ENCODE assay signal across 17 mouse cellular contexts in genomic region chr9:40878291-40878945, GRCm38 (mm10). TPM values are rescaled to one million over a fixed set of nuclear protein-coding genes. Genes with fewer than 3 reads are reported as not detected.
DNase-seq lines count a peak whose midpoint lies in the region; ATAC-seq and TF ChIP-seq lines count a peak whose summit lies in the region.
"Had no signal": no experiment of that assay in that cellular context is flagged by ENCODE, and none has a peak within 500 bp of the region (broad histone marks: within the 10 kb centered on the region; RNA-seq: fewer than 3 reads in every experiment).

No protein-coding gene starts in this region.

- peak; percentile 43 for DNase-seq in forebrain, postnatal 0 days
- DNase-seq in forebrain, embryonic 11.5 days (ENCODE audit: low spot score), result no peak
- no peak for DNase-seq in kidney, adult 8-10 months
- no peak for DNase-seq in frontal cortex, postnatal 10 days (ENCODE audit: low spot score in 2 of 2)
- no peak for DNase-seq in frontal cortex, postnatal 36 days (ENCODE audit: low spot score in 2 of 2)
- DNase-seq: cerebellum, adult 9-10 months; gastrocnemius, adult 2 months; kidney, adult 18-20 months; lung, adult 2 months had no signal

- no peak overlapping the region for H3K27ac ChIP-seq in forebrain, postnatal 0 days (ENCODE audit: low read depth, low read length)
- H3K27ac ChIP-seq in forebrain, embryonic 11.5 days (ENCODE audit: low read depth, low read length), result no peak overlapping the region
- H3K27ac ChIP-seq in kidney, embryonic 14.5 days (ENCODE audit: low read depth, low read length), result no peak overlapping the region
- H3K27ac ChIP-seq in embryonic facial prominence, embryonic 12.5 days, result no peak overlapping the region
- H3K27ac ChIP-seq in midbrain, embryonic 12.5 days (replicated peaks), result no peak overlapping the region
- H3K27ac ChIP-seq: gastrocnemius, adult 2 months had no signal

- no peaks in the 10 kb centered on the region for H3K4me1 ChIP-seq in forebrain, postnatal 0 days (ENCODE audit: insufficient read depth)
- H3K4me1 ChIP-seq in forebrain, embryonic 11.5 days (replicated peaks; ENCODE audit: control insufficient read depth, insufficient read depth, low read length), result peaks cover 6% of the 10 kb centered on the region
- H3K4me1 ChIP-seq in kidney, embryonic 14.5 days (ENCODE audit: control insufficient read depth, insufficient read depth, low read length), result peaks cover 5% of the 10 kb centered on the region; the same call in 1 of the 2 replicates
- H3K4me1 ChIP-seq in embryonic facial prominence, embryonic 12.5 days, result peaks cover 10% of the 10 kb centered on the region; the same call in 1 of the 2 replicates
- H3K4me1 ChIP-seq in midbrain, embryonic 12.5 days, result peaks cover 23% of the 10 kb centered on the region

- H3K9ac ChIP-seq in forebrain, postnatal 0 days, result no peak overlapping the region
- H3K9ac ChIP-seq in forebrain, embryonic 11.5 days (ENCODE audit: low read length), result no peak overlapping the region
- no peak overlapping the region for H3K9ac ChIP-seq in kidney, embryonic 14.5 days (ENCODE audit: low read depth, low read length)
- no peak overlapping the region for H3K9ac ChIP-seq in embryonic facial prominence, embryonic 12.5 days
- no peak overlapping the region for H3K9ac ChIP-seq in midbrain, embryonic 12.5 days (replicated peaks)

- no peaks in the 10 kb centered on the region for H3K9me3 ChIP-seq in forebrain, postnatal 0 days (ENCODE audit: low read length)
- H3K9me3 ChIP-seq in forebrain, embryonic 11.5 days (ENCODE audit: control insufficient read depth, low read length), result no peaks in the 10 kb centered on the region
- H3K9me3 ChIP-seq in kidney, embryonic 14.5 days (ENCODE audit: control insufficient read depth, low read length), result no peaks in the 10 kb centered on the region
- no peaks in the 10 kb centered on the region for H3K9me3 ChIP-seq in embryonic facial prominence, embryonic 12.5 days
- no peaks in the 10 kb centered on the region for H3K9me3 ChIP-seq in midbrain, embryonic 12.5 days

- H3K27me3 ChIP-seq in forebrain, postnatal 0 days (ENCODE audit: insufficient read depth, low read length), result peaks cover 59% of the 10 kb centered on the region
- peaks cover 97% of the 10 kb centered on the region for H3K27me3 ChIP-seq in forebrain, embryonic 11.5 days (ENCODE audit: control insufficient read depth, insufficient read depth, low read length)
- peaks cover 86% of the 10 kb centered on the region for H3K27me3 ChIP-seq in kidney, embryonic 14.5 days (ENCODE audit: control insufficient read depth, insufficient read depth, low read length)
- H3K27me3 ChIP-seq in embryonic facial prominence, embryonic 12.5 days, result peaks cover 97% of the 10 kb centered on the region
- peaks cover 97% of the 10 kb centered on the region for H3K27me3 ChIP-seq in midbrain, embryonic 12.5 days

- no peak for TF ChIP-seq CTCF in forebrain, postnatal 0 days (IDR thresholded peaks at IDR 0.05; ENCODE audit: low read depth)

- WGBS in forebrain, postnatal 0 days, result under 1% methylated on average over 32 of the region's 32 CpGs
- under 1% methylated on average over 32 of the region's 32 CpGs for WGBS in forebrain, embryonic 11.5 days
- WGBS in kidney, embryonic 14.5 days, result under 1% methylated on average over 32 of the region's 32 CpGs
- WGBS in embryonic facial prominence, embryonic 12.5 days, result 2% methylated on average over 32 of the region's 32 CpGs
- WGBS in midbrain, embryonic 12.5 days, result under 1% methylated on average over 32 of the region's 32 CpGs

- H3K4me3 ChIP-seq in forebrain, postnatal 0 days (ENCODE audit: low read depth, low read length), result no peak overlapping the region
- H3K4me3 ChIP-seq in forebrain, embryonic 11.5 days (ENCODE audit: low read depth, low read length), result no peak overlapping the region
- H3K4me3 ChIP-seq in kidney, embryonic 14.5 days (ENCODE audit: low read length), result peak overlapping the region; percentile 27
- H3K4me3 ChIP-seq in embryonic facial prominence, embryonic 12.5 days, result peak overlapping the region; percentile 23; the same call in 1 of the 2 replicates
- H3K4me3 ChIP-seq in midbrain, embryonic 12.5 days, result no peak overlapping the region

- no peak overlapping the region for H3K4me2 ChIP-seq in forebrain, postnatal 0 days (ENCODE audit: low read depth)
- no peak overlapping the region for H3K4me2 ChIP-seq in forebrain, embryonic 11.5 days (ENCODE audit: low read depth, low read length, severe bottlenecking)
- no peak overlapping the region; the same call in 1 of the 2 replicates for H3K4me2 ChIP-seq in kidney, embryonic 14.5 days (replicated peaks; ENCODE audit: low read depth, low read length)
- peak overlapping the region; percentile 38; the same call in 1 of the 2 replicates for H3K4me2 ChIP-seq in embryonic facial prominence, embryonic 12.5 days (replicated peaks)
- peak overlapping the region; percentile 36; the same call in 1 of the 2 replicates for H3K4me2 ChIP-seq in midbrain, embryonic 12.5 days (replicated peaks)

- ATAC-seq in forebrain, postnatal 0 days, result no peak
- ATAC-seq in forebrain, embryonic 11.5 days (replicated peaks; ENCODE audit: low FRiP score), result no peak
- no peak for ATAC-seq in kidney, embryonic 14.5 days (ENCODE audit: low FRiP score, low TSS enrichment)
- no peak for ATAC-seq in embryonic facial prominence, embryonic 12.5 days (ENCODE audit: insufficient number of reproducible peaks, insufficient read depth, low FRiP score, low TSS enrichment)
- ATAC-seq in midbrain, embryonic 12.5 days (ENCODE audit: low FRiP score, low read depth), result no peak

- H3K36me3 ChIP-seq in forebrain, postnatal 0 days (ENCODE audit: insufficient read depth), result no peaks in the 10 kb centered on the region
- H3K36me3 ChIP-seq in forebrain, embryonic 11.5 days (ENCODE audit: control insufficient read depth, insufficient read depth, low read length), result no peaks in the 10 kb centered on the region
- H3K36me3 ChIP-seq in kidney, embryonic 14.5 days (ENCODE audit: control insufficient read depth, insufficient read depth, low read length), result no peaks in the 10 kb centered on the region
- no peaks in the 10 kb centered on the region for H3K36me3 ChIP-seq in embryonic facial prominence, embryonic 12.5 days
- H3K36me3 ChIP-seq in midbrain, embryonic 12.5 days, result no peaks in the 10 kb centered on the region

RNA-seq across cellular contexts. Expression of gene Bsx, which starts 4.5 kb away (rescaled TPM):
- 1.2 and 1.3 TPM in 2 replicates for total RNA-seq in forebrain, postnatal 0 days (2014; rRNA removed)
- polyA plus RNA-seq in forebrain, postnatal 0 days (2015; fragmentation: Nextera tagmentation; extraction: Ambion mirVana), result 0.40 and 1.0 TPM in 2 replicates
- 0.72 and 1.7 TPM in 2 replicates for polyA plus RNA-seq in forebrain, embryonic 11.5 days (2014; fragmentation: Nextera tagmentation; extraction: Ambion mirVana)
- not detected in 2 replicates for polyA plus RNA-seq in kidney, embryonic 14.5 days (2014; fragmentation: Nextera tagmentation; extraction: Ambion mirVana)
- 0.36 TPM in 1 of 2 replicates, not detected in the other for polyA plus RNA-seq in embryonic facial prominence, embryonic 12.5 days (2016; fragmentation: Nextera tagmentation; extraction: Ambion mirVana)
- polyA plus RNA-seq in midbrain, embryonic 12.5 days (2016; fragmentation: Nextera tagmentation; extraction: Ambion mirVana), result 1.2 and 3.5 TPM in 2 replicates
- total RNA-seq: gastrocnemius, adult 2 months; layer of hippocampus, adult 8-10 months; megakaryocyte progenitor cell, adult 5-6 weeks had no signal
- polyA plus RNA-seq: small intestine, adult 2 months; stomach, embryonic 16.5 days; urinary bladder, adult 2 months had no signal

Comparison
In these comparisons a context has a peak if more than half of its experiments do, and no peak if none do; other contexts are left out.
1. H3K4me2 ChIP-seq: peak in embryonic facial prominence, embryonic 12.5 days (single experiment) and midbrain, embryonic 12.5 days (single experiment); none in forebrain, postnatal 0 days (single experiment), forebrain, embryonic 11.5 days (single experiment) and kidney, embryonic 14.5 days (single experiment).
2. H3K4me3 ChIP-seq: peak in kidney, embryonic 14.5 days (single experiment) and embryonic facial prominence, embryonic 12.5 days (single experiment); none in forebrain, postnatal 0 days (single experiment), forebrain, embryonic 11.5 days (single experiment) and midbrain, embryonic 12.5 days (single experiment).